Mouse (Mus musculus): ENCODE data around the gene Cops7b. TPM values are rescaled to one million over a fixed set of nuclear protein-coding genes. Genes with fewer than 3 reads are reported as not detected.

Cops7b gene
- polyA plus RNA-seq, 1 experiment from 2014 or later = 64.6 TPM

- no peak overlapping the region for H3K9ac ChIP-seq (replicated peaks; ENCODE audit: low read depth, low read length)
- H3K4me1 ChIP-seq (replicated peaks; ENCODE audit: control insufficient read depth, insufficient read depth, low read length) = peaks cover 24% of the 10 kb centered on the region
- H3K27ac ChIP-seq (ENCODE audit: low read length) = no peak overlapping the region
- no peak for ATAC-seq
- no peaks in the 10 kb centered on the region for H3K36me3 ChIP-seq (ENCODE audit: control insufficient read depth, insufficient read depth)
- H3K9me3 ChIP-seq (ENCODE audit: control insufficient read depth, low read length) = no peaks in the 10 kb centered on the region
- no peaks in the 10 kb centered on the region for H3K27me3 ChIP-seq (replicated peaks; ENCODE audit: control insufficient read depth, insufficient read depth, low read length)
- no peak overlapping the region for H3K4me2 ChIP-seq (ENCODE audit: low read length)
- H3K4me3 ChIP-seq (replicated peaks; ENCODE audit: low read length) = no peak overlapping the region
- 70% methylated on average over 2 of the region's 2 CpGs for WGBS
These were observed 1.0 kb downstream of the Cops7b start for GRCm38 (mm10) chr1:86583709-86584108.

GRCm38 (mm10) chr1:86586992-86587391, 4.3 kb downstream of the Cops7b start:
- no peaks in the 10 kb centered on the region for H3K36me3 ChIP-seq (ENCODE audit: control insufficient read depth, insufficient read depth)
- peak overlapping the region; percentile 96 for H3K4me3 ChIP-seq (replicated peaks; ENCODE audit: low read length)
- H3K9me3 ChIP-seq (ENCODE audit: control insufficient read depth, low read length) = no peaks in the 10 kb centered on the region
- H3K4me1 ChIP-seq (replicated peaks; ENCODE audit: control insufficient read depth, insufficient read depth, low read length) = peaks cover 13% of the 10 kb centered on the region
- ATAC-seq = peak; percentile 15; the same call in 1 of the 2 replicates
- under 1% methylated on average over 24 of the region's 26 CpGs for WGBS
- H3K9ac ChIP-seq (replicated peaks; ENCODE audit: low read depth, low read length) = peak overlapping the region; percentile 91
- H3K27me3 ChIP-seq (replicated peaks; ENCODE audit: control insufficient read depth, insufficient read depth, low read length) = no peaks in the 10 kb centered on the region
- peak overlapping the region; percentile 81 for H3K4me2 ChIP-seq (ENCODE audit: low read length)
- H3K27ac ChIP-seq (ENCODE audit: low read length) = no peak overlapping the region

GRCm38 (mm10) chr1:86594539-86594938, 11.8 kb downstream of the Cops7b start:
- no peak overlapping the region for H3K9ac ChIP-seq (replicated peaks; ENCODE audit: low read depth, low read length)
- no peaks in the 10 kb centered on the region for H3K4me1 ChIP-seq (replicated peaks; ENCODE audit: control insufficient read depth, insufficient read depth, low read length)
- no peak overlapping the region for H3K27ac ChIP-seq (ENCODE audit: low read length)
- peaks cover 12% of the 10 kb centered on the region for H3K36me3 ChIP-seq (ENCODE audit: control insufficient read depth, insufficient read depth)
- 88% methylated on average over 7 of the region's 7 CpGs for WGBS
- no peak for ATAC-seq
- no peak overlapping the region for H3K4me2 ChIP-seq (ENCODE audit: low read length)
- no peaks in the 10 kb centered on the region for H3K9me3 ChIP-seq (ENCODE audit: control insufficient read depth, low read length)
- no peaks in the 10 kb centered on the region for H3K27me3 ChIP-seq (replicated peaks; ENCODE audit: control insufficient read depth, insufficient read depth, low read length)
- H3K4me3 ChIP-seq (replicated peaks; ENCODE audit: low read length) = no peak overlapping the region

- no peaks in the 10 kb centered on the region for H3K27me3 ChIP-seq (replicated peaks; ENCODE audit: control insufficient read depth, insufficient read depth, low read length)
- no peak for ATAC-seq
- no peaks in the 10 kb centered on the region for H3K4me1 ChIP-seq (replicated peaks; ENCODE audit: control insufficient read depth, insufficient read depth, low read length)
- no peak overlapping the region for H3K4me2 ChIP-seq (ENCODE audit: low read length)
- WGBS = 92% methylated on average over 6 of the region's 6 CpGs
- no peak overlapping the region for H3K9ac ChIP-seq (replicated peaks; ENCODE audit: low read depth, low read length)
- no peaks in the 10 kb centered on the region for H3K9me3 ChIP-seq (ENCODE audit: control insufficient read depth, low read length)
- peaks cover 14% of the 10 kb centered on the region for H3K36me3 ChIP-seq (ENCODE audit: control insufficient read depth, insufficient read depth)
- no peak overlapping the region for H3K27ac ChIP-seq (ENCODE audit: low read length)
- no peak overlapping the region for H3K4me3 ChIP-seq (replicated peaks; ENCODE audit: low read length)
These were observed 12.6 kb downstream of the Cops7b start for GRCm38 (mm10) chr1:86595315-86595714.

GRCm38 (mm10) chr1:86596512-86596911, 13.8 kb downstream of the Cops7b start:
- Histone ChIP-seq H3K4me2 (ENCODE audit: low read length) (no peak overlapping the region), H3K9ac (replicated peaks; ENCODE audit: low read depth, low read length) (no peak overlapping the region), H3K27ac (ENCODE audit: low read length) (no peak overlapping the region), H3K27me3 (replicated peaks; ENCODE audit: control insufficient read depth, insufficient read depth, low read length) (no peaks in the 10 kb centered on the region), H3K4me1 (replicated peaks; ENCODE audit: control insufficient read depth, insufficient read depth, low read length) (no peaks in the 10 kb centered on the region), H3K9me3 (ENCODE audit: control insufficient read depth, low read length) (no peaks in the 10 kb centered on the region), H3K4me3 (replicated peaks; ENCODE audit: low read length) (no peak overlapping the region), H3K36me3 (ENCODE audit: control insufficient read depth, insufficient read depth) (peaks cover 19% of the 10 kb centered on the region)
- 95% methylated on average over 6 of the region's 6 CpGs for WGBS
- no peak for ATAC-seq

- 74% methylated on average over 3 of the region's 3 CpGs for WGBS
- H3K9me3 ChIP-seq (ENCODE audit: control insufficient read depth, low read length) = no peaks in the 10 kb centered on the region
- H3K4me3 ChIP-seq (replicated peaks; ENCODE audit: low read length) = no peak overlapping the region
- H3K27ac ChIP-seq (ENCODE audit: low read length) = no peak overlapping the region
- H3K4me2 ChIP-seq (ENCODE audit: low read length) = no peak overlapping the region
- H3K36me3 ChIP-seq (ENCODE audit: control insufficient read depth, insufficient read depth) = peaks cover 34% of the 10 kb centered on the region
- H3K4me1 ChIP-seq (replicated peaks; ENCODE audit: control insufficient read depth, insufficient read depth, low read length) = no peaks in the 10 kb centered on the region
- 0 out of 2 replicates have a peak, but pooled peaks have one; percentile 33 for ATAC-seq
- H3K27me3 ChIP-seq (replicated peaks; ENCODE audit: control insufficient read depth, insufficient read depth, low read length) = no peaks in the 10 kb centered on the region
- H3K9ac ChIP-seq (replicated peaks; ENCODE audit: low read depth, low read length) = no peak overlapping the region
These were observed 15.8 kb downstream of the Cops7b start for GRCm38 (mm10) chr1:86598516-86598915.

- Histone ChIP-seq H3K4me2 (ENCODE audit: low read length) (no peak overlapping the region), H3K9me3 (ENCODE audit: control insufficient read depth, low read length) (no peaks in the 10 kb centered on the region), H3K36me3 (ENCODE audit: control insufficient read depth, insufficient read depth) (peaks cover 37% of the 10 kb centered on the region), H3K4me3 (replicated peaks; ENCODE audit: low read length) (no peak overlapping the region), H3K27ac (ENCODE audit: low read length) (no peak overlapping the region), H3K9ac (replicated peaks; ENCODE audit: low read depth, low read length) (no peak overlapping the region), H3K27me3 (replicated peaks; ENCODE audit: control insufficient read depth, insufficient read depth, low read length) (no peaks in the 10 kb centered on the region), H3K4me1 (replicated peaks; ENCODE audit: control insufficient read depth, insufficient read depth, low read length) (no peaks in the 10 kb centered on the region)
- ATAC-seq = no peak
- 94% methylated on average over 2 of the region's 2 CpGs for WGBS
These were observed 17.4 kb downstream of the Cops7b start for GRCm38 (mm10) chr1:86600117-86600516.

GRCm38 (mm10) chr1:86610954-86611353, 28.2 kb downstream of the Cops7b start:
- Histone ChIP-seq H3K4me1 (replicated peaks; ENCODE audit: control insufficient read depth, insufficient read depth, low read length) (no peaks in the 10 kb centered on the region), H3K27ac (ENCODE audit: low read length) (no peak overlapping the region), H3K4me3 (replicated peaks; ENCODE audit: low read length) (no peak overlapping the region), H3K27me3 (replicated peaks; ENCODE audit: control insufficient read depth, insufficient read depth, low read length) (no peaks in the 10 kb centered on the region), H3K9me3 (ENCODE audit: control insufficient read depth, low read length) (no peaks in the 10 kb centered on the region), H3K36me3 (ENCODE audit: control insufficient read depth, insufficient read depth) (peaks cover 4% of the 10 kb centered on the region; the same call in 1 of the 2 replicates), H3K4me2 (ENCODE audit: low read length) (no peak overlapping the region), H3K9ac (replicated peaks; ENCODE audit: low read depth, low read length) (no peak overlapping the region)
- WGBS = 76% methylated on average over 1 of the region's 1 CpGs
- ATAC-seq = no peak

GRCm38 (mm10) chr1:86612081-86612480, 29.4 kb downstream of the Cops7b start:
- no peak overlapping the region for H3K27ac ChIP-seq (ENCODE audit: low read length)
- no peak overlapping the region for H3K4me3 ChIP-seq (replicated peaks; ENCODE audit: low read length)
- H3K9ac ChIP-seq (replicated peaks; ENCODE audit: low read depth, low read length) = no peak overlapping the region
- H3K36me3 ChIP-seq (ENCODE audit: control insufficient read depth, insufficient read depth) = peaks cover 4% of the 10 kb centered on the region; the same call in 1 of the 2 replicates
- ATAC-seq = no peak
- no peaks in the 10 kb centered on the region for H3K4me1 ChIP-seq (replicated peaks; ENCODE audit: control insufficient read depth, insufficient read depth, low read length)
- H3K9me3 ChIP-seq (ENCODE audit: control insufficient read depth, low read length) = no peaks in the 10 kb centered on the region
- no peak overlapping the region for H3K4me2 ChIP-seq (ENCODE audit: low read length)
- no peaks in the 10 kb centered on the region for H3K27me3 ChIP-seq (replicated peaks; ENCODE audit: control insufficient read depth, insufficient read depth, low read length)
- WGBS = 72% methylated on average over 1 of the region's 1 CpGs

GRCm38 (mm10) chr1:86614269-86614668, 31.6 kb downstream of the Cops7b start:
- Histone ChIP-seq H3K4me3 (replicated peaks; ENCODE audit: low read length) (no peak overlapping the region), H3K4me2 (ENCODE audit: low read length) (no peak overlapping the region), H3K9me3 (ENCODE audit: control insufficient read depth, low read length) (no peaks in the 10 kb centered on the region), H3K9ac (replicated peaks; ENCODE audit: low read depth, low read length) (no peak overlapping the region), H3K36me3 (ENCODE audit: control insufficient read depth, insufficient read depth) (no peaks in the 10 kb centered on the region), H3K4me1 (replicated peaks; ENCODE audit: control insufficient read depth, insufficient read depth, low read length) (no peaks in the 10 kb centered on the region), H3K27ac (ENCODE audit: low read length) (no peak overlapping the region), H3K27me3 (replicated peaks; ENCODE audit: control insufficient read depth, insufficient read depth, low read length) (no peaks in the 10 kb centered on the region)
- peak; percentile 52 for ATAC-seq

All from forebrain, embryonic 16.5 days (tissue).